Mouse (Mus musculus) forebrain, embryonic 14.5 days (tissue): ENCODE measurements around the gene Gm3055. TPM values are rescaled to one million over a fixed set of nuclear protein-coding genes. Genes with fewer than 3 reads are reported as not detected.
A peak's percentile ranks its signal among the peaks of the same experiment; 100 is the strongest.
"Not testable (repeated sequence)": the region's sequence is repeated elsewhere in the genome, so short reads cannot be mapped to it uniquely, and the experiment has no call there.

Experiments
- ATAC-seq: fragments of 200-750 bp; cut with Nextera tagmentation; 2 replicates; pipeline ENCODE4 v1.8.0; 2017; ENCODE audit warnings: mild to moderate bottlenecking, moderate library complexity
- DNase-seq: peaks from one replicate; pipeline ENCODE4 v3.0.0-alpha.2; 2015; ENCODE audit warnings: low spot score
- H3K27ac ChIP-seq: fragments of 300-500 bp; sonication (generic); 2 replicates; pipeline ENCODE4 v1.5.1; 2014; ENCODE audit warnings: low read depth, mild to moderate bottlenecking, control low read depth, low read length, moderate library complexity
- H3K27me3 ChIP-seq: fragments of 300-500 bp; sonication (generic); replicated peaks from 2 replicates; pipeline ENCODE4 v1.6.1; 2014; ENCODE audit warnings: low read length, control low read depth, mixed read lengths; ENCODE audit not compliant: control insufficient read depth, insufficient read depth
- H3K36me3 ChIP-seq: fragments of 300-500 bp; sonication (generic); 2 replicates; pipeline ENCODE4 v1.6.1; 2014; ENCODE audit warnings: low read length, control low read depth; ENCODE audit not compliant: control insufficient read depth, insufficient read depth
- H3K4me1 ChIP-seq: fragments of 300-500 bp; sonication (generic); 2 replicates; pipeline ENCODE4 v1.6.1; 2014; ENCODE audit warnings: antibody characterized with exemption, low read length, control low read depth; ENCODE audit not compliant: control insufficient read depth, insufficient read depth
- H3K4me2 ChIP-seq: fragments of 300-500 bp; sonication (generic); 2 replicates; pipeline ENCODE4 v1.6.1; 2014; ENCODE audit warnings: mild to moderate bottlenecking, control low read depth, low read length
- H3K4me3 ChIP-seq: fragments of 300-500 bp; sonication (generic); 2 replicates; pipeline ENCODE4 v1.5.1; 2014; ENCODE audit warnings: low read depth, low read length, control low read depth
- H3K9ac ChIP-seq: fragments of 300-500 bp; sonication (generic); 2 replicates; pipeline ENCODE4 v1.6.1; 2014; ENCODE audit warnings: mild to moderate bottlenecking, low read length, control low read depth, moderate library complexity
- H3K9me3 ChIP-seq: fragments of 300-500 bp; sonication (generic); replicated peaks from 2 replicates; pipeline ENCODE4 v1.6.1; 2016; ENCODE audit warnings: low read length, control low read depth, mixed read lengths; ENCODE audit not compliant: control insufficient read depth
- WGBS: fragments of 180-500 bp; shearing (Covaris S2); extraction: QIAGEN DNeasy Blood & Tissue Kit; methylation state at CpG from one replicate; pipeline ENCODE4 v1.1.7; 2014; 5-methylcytosine and 5-hydroxymethylcytosine counted together
- polyA plus RNA-seq: library from polyadenylated mRNA; unstranded; fragments of >200 nt; fragmentation: Nextera tagmentation; extraction: Ambion mirVana; gene quantifications from 2 replicates; pipeline ENCODE4 v1.2.1, GENCODE M21; 2014

Gene Gm3055
- polyA plus RNA-seq = 20.4 and 26.3 TPM in 2 replicates

GRCm38 (mm10) chr10:81770506-81771403 is at the start of gene Gm3055:
TSS of gene Gm3055 (minus strand) at chr10:81771161.
- not testable (repeated sequence) for H3K36me3 ChIP-seq, H3K27me3 ChIP-seq, H3K9me3 ChIP-seq, DNase-seq, H3K4me1 ChIP-seq, H3K4me3 ChIP-seq, H3K27ac ChIP-seq, H3K9ac ChIP-seq, H3K4me2 ChIP-seq
- peak; percentile 99 for ATAC-seq
- no CpG with 5 or more reads among the region's 43 CpGs for WGBS

DNA sequence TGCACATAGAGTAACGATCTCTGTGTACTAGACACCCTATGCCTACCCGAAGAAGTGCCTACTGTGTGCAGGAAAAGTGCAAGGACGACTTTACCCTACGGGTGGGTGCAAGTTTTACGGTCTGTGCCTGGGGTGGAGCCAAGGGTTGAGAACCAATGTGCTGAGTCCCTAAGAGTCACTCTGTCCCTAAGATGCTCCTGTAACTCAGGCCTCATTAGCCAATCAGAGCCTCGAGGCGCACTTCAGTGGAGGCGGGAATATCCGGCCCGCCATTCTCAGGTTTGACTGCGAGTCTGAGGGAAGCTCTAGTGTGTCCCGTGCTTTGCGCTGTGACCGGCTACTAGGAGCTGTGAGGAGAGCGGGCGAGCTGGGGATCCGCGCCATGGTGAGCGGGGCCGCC is 40.9 kb upstream of the Gm3055 start, which contains the start of gene Gm4767:
Gm4767 (plus strand) TSS at position 288 of the 400 bp plus-strand sequence.
- H3K9ac ChIP-seq, DNase-seq: not testable (repeated sequence)
- 33% methylated on average over 14 of the region's 20 CpGs for WGBS

DNA sequence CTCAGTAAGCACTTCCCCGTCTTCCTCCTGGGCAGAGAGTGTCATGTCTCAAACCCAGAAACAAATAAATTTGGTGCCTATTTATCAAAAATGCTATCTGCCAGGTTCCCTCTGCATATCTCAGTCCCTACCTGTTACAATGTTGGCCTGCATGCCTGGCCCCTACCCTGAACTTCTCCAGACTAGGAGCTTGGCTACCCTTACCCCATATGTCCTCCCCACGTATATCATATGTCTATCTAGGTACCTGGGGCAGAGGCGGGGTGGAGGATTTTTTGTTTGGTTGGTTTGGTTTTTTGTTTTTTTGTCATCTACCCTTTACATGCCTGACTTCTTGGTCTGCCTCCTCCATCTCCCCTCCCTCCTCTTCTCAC is 430 bp upstream of the Gm3055 start:
- not testable (repeated sequence) for H3K4me2 ChIP-seq, H3K27ac ChIP-seq, H3K36me3 ChIP-seq, H3K9ac ChIP-seq, H3K4me3 ChIP-seq, H3K4me1 ChIP-seq, DNase-seq, H3K9me3 ChIP-seq, H3K27me3 ChIP-seq
- no CpG with 5 or more reads among the region's 3 CpGs for WGBS
- peak; percentile 57 for ATAC-seq

More for the DNA sequence above, 40.9 kb upstream of the Gm3055 start, which contains the start of gene Gm4767:
- ATAC-seq, H3K36me3 ChIP-seq, H3K9me3 ChIP-seq, H3K4me3 ChIP-seq, H3K4me2 ChIP-seq, H3K27ac ChIP-seq, H3K4me1 ChIP-seq, H3K27me3 ChIP-seq: not testable (repeated sequence)

GRCm38 (mm10) chr10:81704531-81705301 is 66.2 kb downstream of the Gm3055 start, which contains the start of gene Zfp433:
TSS of gene Zfp433 (plus strand) at chr10:81704825.
- H3K9me3 ChIP-seq, H3K9ac ChIP-seq, H3K27ac ChIP-seq, H3K4me3 ChIP-seq, H3K36me3 ChIP-seq, H3K4me1 ChIP-seq, DNase-seq, H3K27me3 ChIP-seq, H3K4me2 ChIP-seq: not testable (repeated sequence)
- WGBS = no CpG with 5 or more reads among the region's 46 CpGs
- ATAC-seq = peak; percentile 100

Other genes starting within 250 kb of the Gm3055 start
- gene Gna15, start 246.9 kb downstream of the Gm3055 start, polyA plus RNA-seq = 0.90 and 1.2 TPM in 2 replicates
- 97.6 and 98.9 TPM in 2 replicates for gene Gna11, start 226.0 kb downstream of the Gm3055 start, polyA plus RNA-seq
- gene Aes, start 211.7 kb downstream of the Gm3055 start, polyA plus RNA-seq = 415 and 532 TPM in 2 replicates
- 12.0 and 17.2 TPM in 2 replicates for gene Tle2, start 196.6 kb downstream of the Gm3055 start, polyA plus RNA-seq
- gene Tle6, start 170.1 kb downstream of the Gm3055 start, polyA plus RNA-seq = 2.4 and 2.5 TPM in 2 replicates
- 0.81 and 1.0 TPM in 2 replicates for gene BC025920, start 164.9 kb downstream of the Gm3055 start, polyA plus RNA-seq
- 46.0 and 47.4 TPM in 2 replicates for gene Sirt6, start 143.4 kb downstream of the Gm3055 start, polyA plus RNA-seq
- gene Ankrd24, start 142.6 kb downstream of the Gm3055 start, polyA plus RNA-seq = 5.2 and 6.3 TPM in 2 replicates
- 5.1 and 7.1 TPM in 2 replicates for gene Gm10778, start 122.1 kb downstream of the Gm3055 start, polyA plus RNA-seq
- gene Zfp433, start 66.3 kb downstream of the Gm3055 start, polyA plus RNA-seq = 20.4 and 22.1 TPM in 2 replicates
- 3.1 and 4.8 TPM in 2 replicates for gene Gm4767, start 41.0 kb upstream of the Gm3055 start, polyA plus RNA-seq
- gene Gm32687, start 92.8 kb upstream of the Gm3055 start, polyA plus RNA-seq = 12.8 and 15.7 TPM in 2 replicates
- 10.4 and 10.9 TPM in 2 replicates for gene Zfp781, start 159.3 kb upstream of the Gm3055 start, polyA plus RNA-seq